Mouse (Mus musculus) embryonic fibroblast, embryonic 13.5 days (primary cell): ENCODE measurements at regions not wholly inside any gene's neighbourhood (a gene's known extent, or its start where the extent isn't known, plus 50 kb on each side); places are given as distances from the start of the nearest gene placed in this dataset.

Experiments used
- CTCF ChIP-seq: IDR thresholded peaks from 2 replicates; pipeline ENCODE4 v1.5.1; 2011; ENCODE audit warnings: mild to moderate bottlenecking, control low read depth, low read length, moderate library complexity, borderline replicate concordance; ENCODE audit not compliant: insufficient read depth
- POLR2A ChIP-seq: IDR thresholded peaks from 2 replicates; pipeline ENCODE4 v1.6.1; 2011; ENCODE audit warnings: low read depth, mild to moderate bottlenecking, control low read depth, low read length, moderate library complexity

DNA sequence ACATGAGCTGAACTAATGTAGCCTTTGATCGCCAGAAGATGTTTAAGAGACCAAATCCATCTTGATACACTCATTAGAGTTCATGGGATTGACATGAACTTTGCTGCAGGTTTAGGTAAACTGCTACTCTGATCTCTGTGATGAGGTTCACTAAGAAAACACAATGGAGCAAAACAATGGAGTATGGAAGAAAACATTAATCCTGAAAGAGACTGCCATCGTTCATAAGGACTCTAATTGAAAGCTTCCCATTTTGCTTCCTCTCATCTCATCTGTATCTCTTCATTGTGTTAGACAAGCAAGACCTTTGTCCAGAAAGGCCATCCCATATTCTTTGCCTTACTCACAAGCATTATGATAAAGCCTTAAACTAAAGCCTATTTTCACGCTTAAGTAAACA lies 110.0 kb upstream of the Gm21293 start:
- TF ChIP-seq POLR2A (no peak), CTCF (no peak)
